Mouse (Mus musculus): Measurements from ENCODE around the gene Coro1b.

DNA sequence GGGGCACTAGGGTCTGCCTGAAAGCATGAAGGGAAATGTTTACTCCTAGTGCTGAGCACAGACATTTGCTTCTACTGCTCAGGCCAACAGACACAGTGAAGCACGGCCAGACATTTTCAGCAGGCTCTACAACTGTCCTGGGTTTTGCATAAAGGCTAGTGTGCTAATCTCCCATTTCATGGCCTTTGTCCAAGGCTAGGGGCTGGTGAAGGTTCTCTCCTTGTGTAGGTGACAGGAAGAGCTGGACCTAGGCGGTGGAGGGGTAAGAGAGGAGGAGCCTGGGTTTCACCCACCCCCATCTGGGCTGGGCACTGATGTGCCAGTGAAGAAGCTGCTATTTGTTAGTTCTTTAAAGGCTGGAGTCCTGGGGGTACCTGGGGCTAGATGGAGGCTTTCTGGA, 16.3 kb downstream of the Coro1b start:
- TF ChIP-seq CTCF (IDR thresholded peaks at IDR 0.05; ENCODE audit: low read depth, low read length) (no peak), POLR2A (IDR thresholded peaks at IDR 0.05; ENCODE audit: extremely low read depth, insufficient read depth, low read length) (no peak)
